Mouse (Mus musculus) hindbrain, embryonic 12.5 days (tissue): Measurements from ENCODE around the gene Zfp287. TPM values are rescaled to one million over a fixed set of nuclear protein-coding genes. Genes with fewer than 3 reads are reported as not detected.

Source experiments
- ATAC-seq: fragments of 200-750 bp; cut with Nextera tagmentation; 2 replicates; pipeline ENCODE4 v1.8.0; 2017; ENCODE audit warnings: moderate TSS enrichment; ENCODE audit not compliant: low FRiP score
- H3K27ac ChIP-seq: fragments of 300-500 bp; sonication (generic); 2 replicates; pipeline ENCODE4 v1.5.1; 2016; ENCODE audit warnings: mild to moderate bottlenecking
- H3K27me3 ChIP-seq: fragments of 300-500 bp; sonication (generic); 2 replicates; pipeline ENCODE4 v1.6.1; 2016; ENCODE audit warnings: mild to moderate bottlenecking
- H3K36me3 ChIP-seq: fragments of 300-500 bp; sonication (generic); 2 replicates; pipeline ENCODE4 v1.6.1; 2016; ENCODE audit warnings: mild to moderate bottlenecking
- H3K4me1 ChIP-seq: fragments of 300-500 bp; sonication (generic); 2 replicates; pipeline ENCODE4 v1.6.1; 2016
- H3K4me2 ChIP-seq: fragments of 300-500 bp; sonication (generic); replicated peaks from 2 replicates; pipeline ENCODE4 v1.6.1; 2016; ENCODE audit warnings: mild to moderate bottlenecking
- H3K4me3 ChIP-seq: fragments of 300-500 bp; sonication (generic); 2 replicates; pipeline ENCODE4 v1.5.1; 2016; ENCODE audit warnings: mild to moderate bottlenecking
- H3K9ac ChIP-seq: fragments of 300-500 bp; sonication (generic); 2 replicates; pipeline ENCODE4 v1.6.1; 2016; ENCODE audit warnings: mild to moderate bottlenecking, moderate library complexity
- H3K9me3 ChIP-seq: fragments of 300-500 bp; sonication (generic); replicated peaks from 2 replicates; pipeline ENCODE4 v1.6.1; 2016; ENCODE audit warnings: mild to moderate bottlenecking
- WGBS: fragments of 180-500 bp; shearing (Covaris S2); methylation state at CpG from one replicate; pipeline ENCODE4 v1.1.7; 2016; 5-methylcytosine and 5-hydroxymethylcytosine counted together
- polyA plus RNA-seq: library from polyadenylated mRNA; unstranded; fragments of >200 nt; fragmentation: Nextera tagmentation; extraction: Ambion mirVana; gene quantifications from 2 replicates; pipeline ENCODE4 v1.2.1, GENCODE M21; 2016

The Zfp287 gene
- polyA plus RNA-seq, 1 experiment from 2014 or later: 20.8 TPM

GRCm38 (mm10) chr11:62695126-62695525 lies 36.6 kb downstream of the Zfp287 start:
- no peak overlapping the region for H3K9ac ChIP-seq
- no peaks in the 10 kb centered on the region for H3K4me1 ChIP-seq
- WGBS: 94% methylated on average over 8 of the region's 8 CpGs
- no peak overlapping the region for H3K4me3 ChIP-seq
- H3K9me3 ChIP-seq: no peaks in the 10 kb centered on the region
- no peak overlapping the region for H3K4me2 ChIP-seq
- no peak overlapping the region for H3K27ac ChIP-seq
- ATAC-seq: no peak
- no peaks in the 10 kb centered on the region for H3K27me3 ChIP-seq
- no peaks in the 10 kb centered on the region for H3K36me3 ChIP-seq

- Histone ChIP-seq H3K9me3 (no peaks in the 10 kb centered on the region), H3K27me3 (no peaks in the 10 kb centered on the region), H3K4me3 (no peak overlapping the region), H3K27ac (no peak overlapping the region), H3K36me3 (no peaks in the 10 kb centered on the region), H3K9ac (no peak overlapping the region), H3K4me1 (no peaks in the 10 kb centered on the region), H3K4me2 (no peak overlapping the region)
- no peak for ATAC-seq
- 25% methylated on average over 10 of the region's 11 CpGs for WGBS
Measured at GRCm38 (mm10) chr11:62693299-62694184, 38.2 kb downstream of the Zfp287 start.

GRCm38 (mm10) chr11:62691592-62691991 lies 40.1 kb downstream of the Zfp287 start:
- ATAC-seq: no peak
- H3K4me1 ChIP-seq: no peaks in the 10 kb centered on the region
- H3K4me2 ChIP-seq: no peak overlapping the region
- H3K27ac ChIP-seq: no peak overlapping the region
- H3K9me3 ChIP-seq: no peaks in the 10 kb centered on the region
- H3K9ac ChIP-seq: no peak overlapping the region
- no peaks in the 10 kb centered on the region for H3K27me3 ChIP-seq
- H3K36me3 ChIP-seq: no peaks in the 10 kb centered on the region
- WGBS: 91% methylated on average over 3 of the region's 3 CpGs
- H3K4me3 ChIP-seq: no peak overlapping the region

GRCm38 (mm10) chr11:62679954-62680353 lies 51.8 kb downstream of the Zfp287 start:
- Histone ChIP-seq H3K9ac (no peak overlapping the region), H3K27ac (no peak overlapping the region), H3K36me3 (no peaks in the 10 kb centered on the region), H3K4me3 (no peak overlapping the region), H3K4me2 (no peak overlapping the region), H3K4me1 (no peaks in the 10 kb centered on the region), H3K27me3 (no peaks in the 10 kb centered on the region), H3K9me3 (no peaks in the 10 kb centered on the region)
- 88% methylated on average over 4 of the region's 4 CpGs for WGBS
- no peak for ATAC-seq

- H3K27ac ChIP-seq: no peak overlapping the region
- H3K36me3 ChIP-seq: no peaks in the 10 kb centered on the region
- H3K27me3 ChIP-seq: no peaks in the 10 kb centered on the region
- H3K4me3 ChIP-seq: no peak overlapping the region
- H3K9me3 ChIP-seq: no peaks in the 10 kb centered on the region
- H3K4me1 ChIP-seq: no peaks in the 10 kb centered on the region
- no peak for ATAC-seq
- H3K4me2 ChIP-seq: no peak overlapping the region
- WGBS: 90% methylated on average over 7 of the region's 7 CpGs
- H3K9ac ChIP-seq: no peak overlapping the region
Measured at GRCm38 (mm10) chr11:62678778-62679354, 52.8 kb downstream of the Zfp287 start.

DNA sequence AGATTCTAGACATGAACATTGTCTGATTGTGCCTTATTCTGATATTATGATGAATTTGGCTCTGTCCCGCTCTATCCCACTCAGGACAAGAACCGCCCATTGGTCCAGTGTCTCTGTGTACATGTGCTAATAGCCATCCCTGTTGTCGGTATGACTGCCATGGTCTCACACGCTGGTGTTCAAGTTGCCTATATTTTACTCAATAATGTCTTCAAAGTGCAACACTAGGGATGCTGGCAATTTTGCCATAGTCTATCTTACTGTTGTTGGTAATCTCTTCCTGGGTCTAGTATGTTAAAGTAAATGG lies 55.5 kb downstream of the Zfp287 start:
- Histone ChIP-seq H3K4me3 (no peak overlapping the region), H3K9ac (peak overlapping the region; percentile 33; the same call in 1 of the 2 replicates), H3K9me3 (no peaks in the 10 kb centered on the region), H3K4me2 (no peak overlapping the region), H3K4me1 (peaks cover 9% of the 10 kb centered on the region), H3K27ac (no peak overlapping the region), H3K27me3 (no peaks in the 10 kb centered on the region), H3K36me3 (no peaks in the 10 kb centered on the region)
- WGBS: 92% methylated on average over 4 of the region's 4 CpGs
- 0 out of 2 replicates have a peak, but pooled peaks have one; percentile 54 for ATAC-seq

GRCm38 (mm10) chr11:62675480-62676289 lies 56.0 kb downstream of the Zfp287 start:
- H3K9me3 ChIP-seq: no peaks in the 10 kb centered on the region
- WGBS: 24% methylated on average over 17 of the region's 17 CpGs
- peak overlapping the region; percentile 11; the same call in 1 of the 2 replicates for H3K4me3 ChIP-seq
- peak; percentile 83 for ATAC-seq
- H3K36me3 ChIP-seq: no peaks in the 10 kb centered on the region
- H3K4me2 ChIP-seq: peak overlapping the region; percentile 46
- peaks cover 9% of the 10 kb centered on the region for H3K4me1 ChIP-seq
- H3K9ac ChIP-seq: peak overlapping the region; percentile 33
- no peaks in the 10 kb centered on the region for H3K27me3 ChIP-seq
- 0 out of 2 replicates have a peak overlapping the region, but pooled peaks have one; percentile 8 for H3K27ac ChIP-seq

- WGBS: 82% methylated on average over 6 of the region's 6 CpGs
- ATAC-seq: no peak
Measured at GRCm38 (mm10) chr11:62670006-62670405, 61.7 kb downstream of the Zfp287 start.

DNA sequence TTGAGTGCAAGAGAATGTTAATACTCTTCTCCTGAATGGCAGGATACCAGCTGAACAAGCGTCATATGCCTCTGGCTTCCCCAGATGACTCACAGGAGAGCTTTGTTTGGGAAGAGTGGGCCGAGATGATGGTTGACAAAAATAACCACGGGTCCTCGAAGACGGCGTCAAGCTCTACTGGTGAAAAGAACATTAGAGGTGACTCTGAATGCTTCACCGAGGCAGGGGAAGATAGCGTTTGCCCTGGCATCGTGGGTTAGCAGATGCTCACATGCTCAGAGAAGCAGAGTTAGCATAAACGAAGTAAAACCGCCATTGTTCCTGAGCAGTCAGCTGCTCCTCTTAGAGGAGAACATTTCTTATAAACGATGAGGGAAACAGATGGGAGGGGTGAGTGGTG lies 62.2 kb downstream of the Zfp287 start:
- Histone ChIP-seq H3K4me2 (no peak overlapping the region), H3K4me3 (no peak overlapping the region), H3K27ac (no peak overlapping the region), H3K9me3 (no peaks in the 10 kb centered on the region), H3K36me3 (peaks cover 8% of the 10 kb centered on the region), H3K9ac (no peak overlapping the region), H3K4me1 (peaks cover 9% of the 10 kb centered on the region), H3K27me3 (no peaks in the 10 kb centered on the region)
- no peak for ATAC-seq
- WGBS: 61% methylated on average over 12 of the region's 12 CpGs

More at GRCm38 (mm10) chr11:62670006-62670405, 61.7 kb downstream of the Zfp287 start:
- no peaks in the 10 kb centered on the region for H3K9me3 ChIP-seq
- no peak overlapping the region for H3K27ac ChIP-seq
- no peak overlapping the region for H3K4me2 ChIP-seq
- 0 out of 2 replicates have a peak, but pooled peaks cover 4% of the 10 kb centered on the region for H3K36me3 ChIP-seq
- H3K9ac ChIP-seq: no peak overlapping the region
- H3K4me3 ChIP-seq: no peak overlapping the region
- H3K4me1 ChIP-seq: peaks cover 9% of the 10 kb centered on the region
- no peaks in the 10 kb centered on the region for H3K27me3 ChIP-seq

DNA sequence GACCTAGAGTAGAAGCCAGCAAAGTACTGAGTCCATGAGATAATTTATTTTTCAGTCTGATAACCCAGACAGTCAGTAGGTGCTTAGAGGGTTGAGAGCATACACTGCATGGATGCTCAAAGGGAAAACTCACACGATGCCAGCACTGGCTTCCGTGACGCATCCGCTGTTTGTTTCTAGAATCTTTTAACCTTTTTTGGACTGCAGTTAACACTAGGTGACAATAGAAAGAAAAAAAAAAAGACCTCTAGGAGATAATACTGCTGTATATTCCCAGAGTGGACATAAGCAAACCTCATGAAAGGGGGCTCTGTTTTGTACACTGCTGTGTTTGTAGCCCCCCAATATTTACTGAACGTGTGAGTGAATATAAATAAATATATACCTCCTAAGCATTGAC lies 62.7 kb downstream of the Zfp287 start:
- 96% methylated on average over 5 of the region's 5 CpGs for WGBS

GRCm38 (mm10) chr11:62664250-62664649 lies 67.5 kb downstream of the Zfp287 start:
- no peak for ATAC-seq
- peaks cover 8% of the 10 kb centered on the region for H3K36me3 ChIP-seq
- no peaks in the 10 kb centered on the region for H3K27me3 ChIP-seq
- 85% methylated on average over 6 of the region's 6 CpGs for WGBS
- no peak overlapping the region for H3K4me3 ChIP-seq
- H3K9me3 ChIP-seq: no peaks in the 10 kb centered on the region
- no peak overlapping the region for H3K27ac ChIP-seq
- H3K9ac ChIP-seq: no peak overlapping the region
- H3K4me2 ChIP-seq: no peak overlapping the region
- no peaks in the 10 kb centered on the region for H3K4me1 ChIP-seq

More for the DNA sequence above, 62.7 kb downstream of the Zfp287 start:
- no peak for ATAC-seq
- Histone ChIP-seq H3K27ac (no peak overlapping the region), H3K27me3 (no peaks in the 10 kb centered on the region), H3K9me3 (no peaks in the 10 kb centered on the region), H3K4me2 (no peak overlapping the region), H3K4me3 (no peak overlapping the region), H3K36me3 (peaks cover 8% of the 10 kb centered on the region), H3K9ac (no peak overlapping the region), H3K4me1 (peaks cover 9% of the 10 kb centered on the region)

GRCm38 (mm10) chr11:62660885-62661284 lies 70.8 kb downstream of the Zfp287 start:
- Histone ChIP-seq H3K4me3 (no peak overlapping the region), H3K4me1 (no peaks in the 10 kb centered on the region), H3K4me2 (no peak overlapping the region), H3K36me3 (peaks cover 12% of the 10 kb centered on the region), H3K9ac (no peak overlapping the region), H3K9me3 (no peaks in the 10 kb centered on the region), H3K27ac (no peak overlapping the region), H3K27me3 (no peaks in the 10 kb centered on the region)
- ATAC-seq: no peak
- WGBS: 71% methylated on average over 4 of the region's 4 CpGs
